Mouse (Mus musculus) layer of hippocampus, adult 8-10 months (tissue): Measurements from ENCODE around the gene Nrn1. TPM values are rescaled to one million over a fixed set of nuclear protein-coding genes. Genes with fewer than 3 reads are reported as not detected.

ENCODE experiments used
- DNase-seq, 2 experiments: peaks; one replicate each; pipeline ENCODE4 v3.0.0; 2022; ENCODE audit warnings: low spot score in 2 of 2
- total RNA-seq, 4 experiments: library from RNA; stranded (reverse); gene quantifications; 2 replicates each; pipeline ENCODE4 v1.2.4; 2022

Gene Nrn1
- total RNA-seq = 100 to 1,000 TPM; 226 to 246 (median 235) TPM

DNA sequence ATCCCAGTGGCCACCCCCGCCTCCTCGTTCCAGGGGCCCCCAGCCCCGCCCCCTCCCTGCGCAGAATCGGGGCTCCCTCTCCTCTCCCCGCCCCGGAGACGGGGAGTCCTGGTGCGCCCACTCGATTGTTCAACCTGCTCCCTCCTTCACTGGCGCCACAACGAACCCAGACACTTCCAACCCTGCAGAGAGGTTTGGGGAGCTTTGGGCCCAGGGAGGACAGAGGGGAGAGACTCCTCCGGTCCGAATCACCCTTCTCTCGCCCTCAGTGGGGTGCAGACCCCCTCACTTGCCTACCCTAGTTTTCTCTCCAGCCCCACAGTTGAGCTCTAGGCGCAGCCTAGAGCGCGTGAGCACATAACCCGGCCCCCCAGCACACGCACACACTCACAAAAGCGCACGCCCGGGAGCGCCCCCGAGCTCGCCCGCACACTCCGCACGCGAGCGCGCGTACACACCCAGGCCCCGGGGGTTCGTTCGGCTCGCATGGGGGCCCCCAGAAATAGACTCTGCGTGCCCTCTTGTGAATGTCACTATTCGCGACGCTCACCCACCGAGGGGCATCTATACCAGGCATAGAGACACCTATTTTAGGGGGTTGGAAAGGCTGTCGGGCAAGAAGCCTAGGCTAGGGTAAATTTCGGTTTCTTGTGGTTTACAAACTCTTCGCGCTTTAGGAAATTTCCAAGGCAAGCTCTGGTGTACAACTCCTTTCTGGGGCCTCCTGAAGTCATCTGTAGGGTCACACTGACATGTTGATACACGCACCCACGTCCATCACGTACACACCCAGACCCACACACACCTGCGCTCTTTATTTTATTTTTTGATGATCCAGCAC is at the start of gene Nrn1:
Gene Nrn1 (minus strand): TSS at position 401 of the 841 bp plus-strand sequence.
- DNase-seq = no peak

- no peak for DNase-seq
Observed at GRCm38 (mm10) chr13:36779626-36780025, 44.7 kb upstream of the Nrn1 start.

GRCm38 (mm10) chr13:36766801-36767200 is 31.9 kb upstream of the Nrn1 start:
- peak; percentile 23 to 42 for DNase-seq

GRCm38 (mm10) chr13:36751861-36752260 is 16.9 kb upstream of the Nrn1 start:
- no peak for DNase-seq

DNA sequence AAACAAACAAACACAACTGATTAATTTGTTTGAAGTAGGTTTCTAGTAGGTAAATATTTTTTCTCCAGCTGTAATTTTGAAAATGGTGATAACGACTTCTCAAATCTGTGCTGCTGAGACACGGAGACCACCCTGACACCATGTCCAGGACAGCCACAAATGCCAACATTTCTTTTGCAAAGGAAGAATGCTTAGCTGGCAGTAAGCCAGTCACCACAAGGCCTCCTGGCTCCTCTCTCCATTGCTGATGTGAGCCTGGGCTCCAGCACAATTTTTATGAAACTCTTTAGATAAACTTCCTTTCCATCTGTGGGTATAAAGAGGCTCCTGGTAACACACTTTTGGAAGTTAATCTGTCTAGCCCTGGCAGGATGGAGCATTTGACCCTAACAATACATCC is 15.1 kb upstream of the Nrn1 start:
- no peak for DNase-seq

- no peak for DNase-seq
Observed at GRCm38 (mm10) chr13:36736619-36736996, 1.7 kb upstream of the Nrn1 start.

DNA sequence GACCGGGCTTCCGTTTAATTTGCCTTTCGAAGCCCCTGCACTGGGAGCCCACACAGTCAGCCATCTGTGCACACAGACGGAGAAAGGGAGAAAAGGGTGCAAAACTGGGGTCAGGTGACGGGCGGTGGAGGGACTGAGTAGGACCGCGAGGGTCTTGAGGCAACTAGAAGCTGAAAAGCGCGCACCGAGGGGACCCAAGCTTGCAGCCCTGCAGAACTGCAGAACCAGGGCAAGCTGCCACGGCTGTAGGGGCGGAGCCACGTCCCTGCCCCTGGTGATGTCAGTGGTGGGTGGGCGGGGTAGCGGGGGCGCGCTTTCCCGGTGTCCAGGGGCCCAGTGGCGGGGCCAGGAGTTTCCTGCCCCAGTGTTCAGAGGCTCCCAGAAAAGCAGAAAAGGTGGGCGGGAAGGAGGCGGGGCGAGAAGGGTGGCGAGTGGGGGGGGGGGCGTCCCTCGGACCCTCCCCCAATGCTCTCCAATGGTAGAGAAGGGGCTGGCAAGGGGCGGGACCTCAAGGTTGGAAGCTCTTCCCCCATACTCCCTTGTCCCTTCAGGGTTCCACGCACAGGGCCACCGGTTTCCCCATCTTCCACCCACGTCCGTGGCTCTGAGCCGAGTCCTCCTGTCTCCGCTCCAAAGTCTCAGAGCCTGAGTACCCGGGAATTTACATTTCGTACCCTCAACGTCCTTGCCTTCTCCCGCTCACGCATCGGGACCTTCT is 1.1 kb upstream of the Nrn1 start:
- DNase-seq = peak in 1 of 2 experiments; percentile 71

DNA sequence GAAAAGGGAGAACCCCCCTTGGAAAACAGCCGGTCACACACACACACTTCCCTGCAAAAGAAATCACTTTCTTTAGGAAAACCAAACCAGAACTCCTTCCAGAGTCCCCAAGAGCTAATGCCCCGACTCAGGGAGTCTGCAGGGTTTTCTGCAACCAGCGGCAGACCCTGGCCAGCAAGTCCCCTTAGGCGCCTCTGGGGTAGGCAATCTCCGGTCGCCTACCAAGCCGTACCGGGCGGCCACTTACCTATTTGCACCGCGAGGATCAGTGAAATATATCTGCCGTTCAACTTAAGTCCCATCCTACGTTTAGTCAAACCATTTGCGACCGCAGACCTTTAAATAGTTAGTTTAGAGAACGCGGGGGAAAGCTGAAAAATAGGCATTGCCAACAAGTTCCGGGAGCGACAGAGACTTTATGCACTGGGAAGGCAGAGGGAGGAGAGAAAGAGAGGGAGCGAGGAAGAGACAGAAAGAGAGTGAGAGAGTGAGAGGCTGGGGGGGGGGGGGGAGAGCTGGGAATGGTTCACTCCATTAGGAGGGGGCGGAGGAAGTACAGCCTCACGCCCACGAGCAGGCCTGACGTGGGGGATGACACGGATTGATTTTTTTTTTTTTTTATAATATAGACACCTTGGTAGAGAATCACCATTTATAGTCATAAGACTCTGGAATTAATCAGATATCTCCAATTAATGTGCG is 791 bp downstream of the Nrn1 start:
- DNase-seq = no peak

- DNase-seq = no peak
Observed at GRCm38 (mm10) chr13:36733566-36733965, 1.4 kb downstream of the Nrn1 start.

DNA sequence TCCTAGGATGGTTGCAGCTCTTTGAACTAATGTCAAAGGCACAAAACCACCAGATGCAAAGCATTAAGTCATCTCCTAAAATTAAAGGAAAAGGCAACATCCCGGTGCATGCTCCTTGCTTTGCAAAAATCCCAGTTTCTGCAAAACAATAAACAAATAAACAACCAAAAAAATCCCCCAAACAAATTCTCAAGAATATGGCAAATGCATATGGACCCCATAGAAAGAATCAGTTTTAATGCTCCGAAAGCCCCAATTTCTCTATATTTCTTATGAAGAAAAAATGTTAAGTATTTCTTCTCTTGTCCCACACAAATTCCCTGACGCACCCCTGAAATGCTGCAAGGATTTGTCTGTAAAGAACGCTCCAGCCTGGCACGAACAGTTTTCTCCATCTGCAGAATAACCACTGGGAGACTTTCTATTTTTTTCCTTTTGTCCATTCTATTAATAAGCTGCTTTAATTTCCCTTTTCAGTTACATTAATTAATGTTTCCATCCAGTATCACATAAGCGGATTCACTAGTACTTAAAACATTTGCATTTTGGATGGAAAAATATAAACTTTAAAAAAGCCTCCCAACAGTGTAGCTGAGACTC is 1.9 kb downstream of the Nrn1 start:
- DNase-seq = no peak

DNA sequence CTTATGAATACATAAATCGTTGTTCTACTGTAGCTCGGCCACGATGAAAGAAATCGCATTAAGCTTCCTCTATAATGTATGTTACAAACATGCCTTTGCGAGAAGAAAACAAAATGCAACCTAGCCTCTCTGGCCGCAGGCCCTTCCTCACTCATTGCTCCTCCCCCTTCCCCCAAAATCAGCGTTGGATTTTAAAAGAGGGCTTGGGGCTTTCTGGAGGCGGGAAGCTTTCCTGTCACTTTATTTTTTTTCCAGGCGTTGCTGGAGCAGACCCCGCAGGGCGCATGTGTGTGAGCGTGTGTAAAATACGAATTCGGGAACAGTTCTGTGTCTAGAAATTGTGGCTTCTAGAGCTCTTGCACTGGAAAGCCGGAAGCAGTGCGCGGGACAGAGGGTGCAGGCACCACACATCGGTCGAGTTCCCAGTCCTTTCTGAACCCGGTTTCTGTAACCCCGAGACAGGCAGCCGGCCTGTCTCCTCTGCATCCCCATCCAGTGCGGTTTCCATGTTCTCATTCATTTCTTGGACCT is 2.9 kb downstream of the Nrn1 start:
- DNase-seq = no peak

DNA sequence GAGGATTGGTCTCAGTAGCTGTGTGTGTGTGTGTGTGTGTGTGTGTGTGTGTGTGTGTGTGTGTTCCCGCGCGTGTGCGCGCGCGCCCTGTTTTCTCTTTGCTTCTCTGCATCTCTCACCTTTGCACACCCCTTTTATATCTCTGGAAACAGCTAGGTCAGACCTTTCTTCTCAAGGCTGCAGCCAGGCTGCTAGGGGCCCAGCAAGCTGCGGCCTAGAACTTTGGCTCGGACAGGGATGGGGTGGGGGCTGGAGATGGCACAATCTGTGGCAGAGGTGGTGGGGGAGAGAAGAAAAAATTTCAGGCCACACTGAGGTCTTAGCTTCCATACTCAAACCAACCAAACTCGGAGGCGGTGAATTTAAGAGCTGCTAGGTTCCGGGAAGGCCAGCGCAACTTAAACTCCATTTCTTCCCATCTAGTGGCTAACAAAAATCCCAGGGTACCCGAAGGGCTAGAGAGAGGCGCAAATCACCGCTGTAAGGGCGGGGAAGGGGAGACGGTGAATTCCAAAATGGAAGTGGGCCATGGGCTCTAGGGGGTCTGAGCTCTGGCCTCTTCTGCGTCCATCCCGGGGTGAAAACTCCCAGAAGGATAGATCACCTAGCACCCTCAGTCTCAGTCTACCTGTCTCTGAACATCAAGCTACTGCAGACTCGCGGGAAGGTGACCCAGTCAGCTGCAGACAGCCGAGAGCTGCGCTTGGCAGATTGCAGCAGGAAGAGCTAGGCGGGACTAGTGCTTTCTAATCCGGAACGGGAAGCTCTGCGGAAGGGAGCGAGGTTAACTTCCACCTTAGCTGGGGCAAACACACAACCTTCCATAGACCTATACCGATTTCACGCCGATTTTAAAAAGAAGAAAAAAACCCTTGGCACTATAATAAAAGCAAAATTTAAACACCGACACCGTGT is 3.7 kb downstream of the Nrn1 start:
- no peak for DNase-seq

- no peak for DNase-seq
Observed at GRCm38 (mm10) chr13:36730341-36730761, 4.6 kb downstream of the Nrn1 start.

- DNase-seq = no peak
Observed at GRCm38 (mm10) chr13:36729731-36730340, 5.1 kb downstream of the Nrn1 start.

GRCm38 (mm10) chr13:36728509-36728908 is 6.4 kb downstream of the Nrn1 start:
- no peak for DNase-seq

DNA sequence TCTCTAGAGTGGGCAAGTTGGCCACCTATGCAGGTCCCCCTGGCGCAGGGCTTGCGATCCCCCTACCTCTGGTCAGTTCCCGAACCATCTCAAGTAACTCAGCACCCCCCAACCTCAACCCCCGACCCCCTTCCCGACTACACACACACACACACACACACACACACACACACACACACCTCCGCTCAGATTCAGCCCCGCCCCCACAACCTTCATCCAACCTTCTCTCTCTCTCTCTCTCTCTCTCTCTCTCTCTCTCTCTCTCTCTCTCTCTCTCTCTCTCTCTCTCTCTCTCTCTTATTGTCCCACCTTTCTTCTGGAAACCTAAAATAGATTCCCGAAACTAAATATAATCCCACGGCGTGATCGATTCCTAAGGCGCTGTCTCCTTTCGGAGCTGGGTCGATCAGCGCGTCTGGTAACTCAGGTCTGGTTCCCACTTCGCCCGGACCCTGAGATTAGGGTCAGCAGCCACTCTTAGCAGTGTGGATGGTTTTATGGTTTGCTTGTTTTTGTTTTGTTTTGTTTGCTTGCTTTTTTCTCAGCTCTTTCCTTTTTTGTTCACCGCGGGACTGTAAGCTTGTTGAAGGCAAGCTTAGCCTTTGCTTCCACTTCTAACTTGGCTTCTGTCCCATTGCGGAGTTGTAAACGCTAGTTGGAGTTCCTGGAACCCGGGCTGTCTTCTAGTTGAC is 7.0 kb downstream of the Nrn1 start:
- no peak for DNase-seq

DNA sequence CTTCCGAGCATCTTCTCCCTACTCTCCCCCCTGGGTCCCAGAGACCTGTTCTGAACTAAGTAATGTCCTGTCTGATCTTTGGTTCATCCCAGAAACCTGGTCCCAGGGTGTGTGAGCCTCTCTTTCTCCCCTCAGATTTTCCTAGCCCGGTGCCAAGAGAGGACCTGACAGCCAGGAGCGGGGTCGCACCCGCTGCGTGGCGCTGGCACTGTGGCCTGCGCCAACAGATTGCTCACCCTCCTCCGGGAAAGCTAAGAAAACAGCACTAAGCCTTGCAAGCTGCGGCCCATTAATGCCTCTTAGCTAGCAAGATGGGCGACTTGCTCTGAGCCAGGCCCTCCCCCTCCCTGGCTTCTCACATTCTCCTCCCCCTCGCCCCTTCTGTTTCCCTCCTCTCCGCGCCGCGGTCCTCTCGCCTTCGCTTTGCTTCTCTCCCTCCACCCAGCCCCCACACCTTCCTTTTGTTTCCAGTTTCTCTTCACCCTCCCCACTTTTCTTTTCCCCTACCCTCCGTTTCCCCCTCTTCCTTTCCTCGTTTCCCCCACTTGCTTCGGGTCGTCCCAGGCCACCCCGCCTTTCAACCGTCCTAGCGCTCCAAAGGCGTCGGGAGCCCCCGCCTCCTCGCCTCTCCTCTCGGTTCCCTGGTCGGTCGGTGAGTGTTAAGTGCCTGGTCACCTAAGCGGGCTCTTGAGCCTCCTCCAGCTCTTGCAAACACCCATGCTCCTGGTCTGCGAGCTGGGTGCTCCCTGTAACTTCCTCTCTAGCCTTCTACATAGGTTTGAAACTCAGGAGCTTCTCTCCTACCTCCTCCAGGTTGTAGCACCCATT is 7.8 kb downstream of the Nrn1 start:
- DNase-seq = peak; percentile 63 to 67

DNA sequence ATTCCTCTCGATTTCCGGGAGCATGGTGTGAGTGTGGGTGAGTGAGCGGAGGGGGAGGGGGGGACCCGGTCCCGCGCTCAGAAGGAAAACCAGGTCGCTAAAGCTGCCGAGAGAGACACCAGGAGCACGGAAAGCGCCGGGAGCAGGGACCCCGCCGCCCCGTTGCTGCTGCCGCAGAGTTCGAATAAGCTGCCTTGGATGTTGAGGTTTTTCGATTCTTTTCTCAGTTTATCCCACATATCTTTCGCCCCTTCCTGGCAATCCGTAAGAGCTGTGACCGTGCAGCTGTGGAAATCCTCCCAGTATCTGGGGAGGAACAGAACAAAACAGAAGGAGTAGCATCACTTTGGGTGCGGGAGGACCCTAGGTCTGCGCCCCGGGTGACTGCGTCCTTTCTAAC is 8.4 kb downstream of the Nrn1 start:
- DNase-seq = peak in 1 of 2 experiments; percentile 15
